Mouse (Mus musculus) cerebellum, adult 8-10 months (tissue): ENCODE measurements around the gene Dach1.

Source experiments
- DNase-seq: peaks from one replicate; pipeline ENCODE4 v3.0.0; 2022

Gene Dach1

DNA sequence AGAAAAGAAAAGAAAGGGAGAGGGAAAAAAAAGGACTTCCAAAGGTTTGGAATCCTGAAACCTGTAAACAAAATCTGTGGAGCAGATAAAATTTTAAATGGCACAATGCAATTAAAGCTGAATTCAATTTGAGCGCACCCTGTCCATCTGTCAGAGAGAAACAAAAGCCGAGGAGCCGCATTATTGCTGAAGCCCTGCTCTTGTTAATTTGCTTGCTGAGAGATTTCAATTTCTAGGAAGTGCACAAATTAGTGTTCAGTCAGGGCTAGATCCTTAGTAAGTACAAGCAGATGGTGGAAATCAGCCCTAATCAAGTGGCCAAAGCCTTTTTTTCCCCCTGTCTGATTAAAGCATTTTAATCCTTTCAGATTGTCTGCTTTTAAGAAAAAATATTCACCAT is 60.8 kb downstream of the Dach1 start:
- DNase-seq: no peak

DNA sequence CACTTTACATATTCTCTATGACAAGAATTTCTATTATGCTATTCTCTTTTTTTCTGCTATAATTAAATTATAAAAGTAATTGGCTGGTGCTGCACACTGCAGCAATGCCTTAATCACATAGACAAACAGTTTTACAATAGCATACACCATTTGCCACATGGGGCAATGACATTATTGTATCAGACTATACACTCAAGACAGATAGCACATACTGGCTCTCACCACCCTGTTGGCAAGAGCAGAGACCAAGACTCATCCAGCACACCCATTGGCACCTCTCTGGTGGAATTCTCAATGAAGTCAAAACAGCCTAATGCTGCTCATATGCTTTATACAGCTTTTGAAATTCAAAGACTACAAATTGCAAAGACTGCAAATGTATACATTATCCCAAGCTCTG is 63.4 kb downstream of the Dach1 start:
- no peak for DNase-seq

DNA sequence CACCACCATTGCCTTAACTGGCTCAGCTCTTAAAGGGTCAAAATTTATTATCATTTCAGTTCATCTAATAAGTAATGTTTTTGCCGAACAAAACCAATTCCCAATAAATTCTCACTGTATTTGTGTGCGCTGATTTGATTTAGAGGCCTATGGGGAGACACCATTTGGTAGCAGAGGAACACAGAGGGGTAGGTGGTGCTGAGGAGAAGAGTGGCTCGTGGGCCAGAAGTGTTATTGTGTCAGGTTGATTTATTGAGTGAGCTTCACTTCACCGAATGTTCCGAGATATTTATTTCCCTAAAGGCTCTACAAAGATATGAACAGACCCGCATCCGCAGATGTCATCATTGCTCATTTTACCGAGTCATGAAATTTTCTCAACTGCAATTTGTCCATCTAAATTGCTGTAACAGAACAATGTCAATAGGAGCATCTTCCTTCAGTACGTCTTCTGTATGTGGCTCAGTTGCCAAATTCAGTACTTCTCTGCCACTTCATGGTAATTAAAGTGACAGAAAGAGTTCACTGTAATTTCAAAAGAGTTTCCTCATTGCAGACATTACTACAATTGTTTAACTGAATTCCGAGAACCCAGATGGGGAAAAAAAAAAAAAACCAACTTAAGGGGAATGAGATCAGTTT is 65.1 kb downstream of the Dach1 start:
- no peak for DNase-seq

DNA sequence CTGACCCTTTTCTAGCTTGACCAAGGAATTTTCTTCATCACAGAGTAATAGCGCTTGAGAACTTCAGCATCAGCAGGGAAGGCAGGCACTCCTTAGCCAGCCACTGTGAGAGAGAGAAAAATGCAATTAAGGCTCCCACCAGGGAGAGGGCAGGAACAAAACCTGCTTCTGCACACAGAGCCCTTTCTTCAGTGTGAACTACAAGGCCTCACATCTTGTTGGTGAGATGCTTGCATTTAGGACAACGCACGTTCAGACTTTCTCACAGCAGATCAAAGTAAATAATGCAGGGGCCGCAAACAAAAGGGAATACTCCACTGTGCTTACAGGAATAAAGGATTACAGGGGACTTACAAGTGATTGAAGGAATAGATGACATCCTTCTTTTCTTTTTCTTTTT is 74.3 kb downstream of the Dach1 start:
- DNase-seq: no peak

DNA sequence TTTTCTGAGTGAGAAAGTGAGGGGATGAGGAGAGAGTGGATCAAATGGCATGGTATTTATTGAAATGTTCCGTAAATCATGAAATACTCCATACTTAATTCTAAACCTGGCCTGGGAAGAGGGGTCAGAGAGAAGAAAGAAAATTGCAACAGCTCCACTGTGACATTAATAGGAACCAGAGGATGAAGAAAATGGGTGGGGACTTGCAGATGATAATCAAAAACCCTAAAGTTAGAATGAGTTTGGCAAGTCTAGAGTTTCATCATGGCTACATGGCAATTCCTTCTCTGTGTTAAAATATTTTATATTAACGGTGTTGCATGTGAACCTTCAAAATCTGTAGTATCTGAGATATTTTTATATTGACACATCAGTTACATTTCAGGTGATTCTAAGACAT is 80.3 kb downstream of the Dach1 start:
- DNase-seq: no peak

DNA sequence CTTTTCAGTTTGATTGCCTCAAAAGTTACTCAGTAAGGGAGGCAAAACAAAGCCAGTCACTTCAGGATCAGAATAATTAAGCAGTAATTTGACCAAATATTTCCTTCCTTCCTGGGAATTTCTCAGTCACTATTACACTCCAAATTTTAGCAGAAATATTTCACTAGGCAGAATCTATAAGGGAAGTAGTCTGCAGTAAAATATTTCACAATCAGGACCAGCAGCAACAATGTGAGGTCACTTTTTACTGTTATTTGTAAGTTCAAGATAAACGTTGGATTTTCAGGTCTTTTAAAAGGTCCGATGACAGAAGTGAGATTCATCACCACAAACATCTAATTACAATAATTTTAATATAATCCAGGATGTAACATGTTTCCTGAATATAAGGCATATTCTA is 82.2 kb downstream of the Dach1 start:
- no peak for DNase-seq

DNA sequence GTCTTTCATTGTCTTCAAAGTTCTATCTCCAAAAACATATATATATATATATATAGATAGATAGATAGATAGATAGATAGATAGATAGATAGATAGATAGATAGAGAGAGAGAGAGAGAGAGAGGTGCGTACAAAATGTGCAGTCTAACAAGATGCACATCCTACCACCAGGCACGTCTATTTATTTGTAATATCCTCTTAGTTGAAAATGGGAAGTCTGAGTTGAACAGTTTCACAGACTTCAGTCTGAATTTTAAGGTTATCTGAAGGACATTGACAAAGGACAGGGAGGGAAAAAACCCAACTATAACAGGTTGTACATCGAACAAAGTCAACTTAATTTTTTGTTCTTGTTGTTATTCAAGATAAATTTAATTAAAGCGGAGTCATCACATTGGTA is 82.8 kb downstream of the Dach1 start:
- DNase-seq: no peak

DNA sequence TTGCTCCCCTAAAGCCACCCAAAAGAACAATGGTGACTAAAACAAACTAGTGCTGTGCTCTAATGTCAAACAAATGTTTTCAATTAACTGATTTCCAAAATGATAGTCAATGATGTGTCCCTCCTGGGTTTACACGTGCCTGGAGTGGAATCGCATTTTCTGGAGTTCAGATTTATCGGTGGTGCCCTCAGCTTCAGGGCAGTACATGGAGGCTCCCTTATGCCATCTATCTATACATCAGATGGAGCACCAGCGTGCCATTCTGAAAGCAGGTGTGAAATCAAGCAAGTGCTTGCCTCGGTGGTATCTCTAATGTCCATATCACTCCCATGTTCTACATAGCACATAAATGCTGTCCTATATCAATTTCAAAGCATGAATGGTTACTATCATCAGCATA is 84.4 kb downstream of the Dach1 start:
- DNase-seq: no peak

DNA sequence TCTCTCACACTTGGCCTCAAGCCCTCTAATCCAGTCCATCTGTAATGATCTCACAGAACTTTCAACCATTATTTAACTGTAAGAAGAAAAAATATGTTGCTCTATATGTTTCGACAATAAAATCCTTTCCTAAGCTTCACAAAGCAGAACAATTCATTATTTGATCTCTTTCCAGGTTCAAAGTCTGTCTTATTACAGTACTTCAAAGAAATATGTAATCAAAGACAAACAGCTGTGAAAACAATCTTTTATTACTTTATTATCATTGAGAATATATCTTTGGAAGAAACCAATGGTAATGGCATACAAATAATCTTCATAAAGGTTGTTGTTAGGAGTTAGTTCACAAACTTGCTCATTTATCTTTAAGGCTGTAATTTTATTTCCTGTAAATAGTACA is 84.8 kb downstream of the Dach1 start:
- DNase-seq: no peak

DNA sequence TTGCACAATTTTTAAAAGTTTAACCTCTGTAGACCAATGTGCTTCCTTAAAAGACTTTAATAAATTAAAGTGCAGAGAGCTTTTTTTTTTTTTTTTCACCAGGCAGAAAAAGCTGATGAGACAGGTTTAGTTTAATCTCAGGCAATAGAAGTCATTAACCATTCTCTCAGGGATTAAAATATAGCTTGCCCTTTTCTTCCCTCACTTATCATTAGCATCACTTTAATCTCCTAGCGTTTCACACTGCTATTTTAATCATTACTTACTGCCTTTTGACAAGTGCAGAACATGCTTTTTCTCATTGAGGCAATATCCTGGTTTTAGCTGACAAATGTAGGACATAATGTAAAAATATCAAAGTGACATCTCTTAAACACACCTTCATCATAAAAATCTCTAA is 86.1 kb downstream of the Dach1 start:
- no peak for DNase-seq

DNA sequence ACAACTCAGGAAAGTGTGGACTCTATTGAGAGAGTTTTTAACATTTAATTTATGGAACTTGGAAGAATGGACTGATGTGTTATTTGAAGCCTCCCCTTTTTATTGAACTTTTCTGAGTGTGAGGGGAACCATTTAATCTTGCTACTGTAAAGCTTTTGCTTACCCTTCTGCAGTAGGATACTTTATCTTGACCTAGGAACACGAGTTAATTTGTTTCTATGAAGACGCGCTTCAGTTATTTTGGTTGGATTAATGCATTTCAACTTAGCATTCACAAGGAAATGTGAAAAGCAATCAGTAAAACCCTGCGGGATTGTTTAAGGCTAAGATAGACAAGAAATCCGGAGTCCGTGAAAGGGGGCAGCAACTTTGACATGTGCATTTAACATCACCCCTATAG is 89.6 kb downstream of the Dach1 start:
- no peak for DNase-seq

DNA sequence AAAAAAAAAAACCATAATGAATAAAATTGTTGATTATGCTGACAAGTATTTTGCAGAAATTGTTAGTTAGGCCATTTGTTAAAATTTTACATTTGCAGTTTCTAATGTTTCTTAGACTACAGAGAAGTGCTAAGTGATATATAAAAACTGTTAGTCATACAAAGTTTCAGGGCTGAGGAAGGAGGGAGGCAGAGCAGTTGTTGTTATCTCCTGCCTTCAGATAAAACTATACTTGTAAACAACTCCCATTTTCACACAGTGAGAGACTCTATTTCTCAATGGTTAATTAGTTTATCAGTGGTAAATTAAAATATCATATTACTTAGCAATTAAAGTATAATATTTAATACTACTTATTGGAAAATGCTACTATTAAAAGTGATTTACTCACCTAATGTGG is 91.6 kb downstream of the Dach1 start:
- no peak for DNase-seq

DNA sequence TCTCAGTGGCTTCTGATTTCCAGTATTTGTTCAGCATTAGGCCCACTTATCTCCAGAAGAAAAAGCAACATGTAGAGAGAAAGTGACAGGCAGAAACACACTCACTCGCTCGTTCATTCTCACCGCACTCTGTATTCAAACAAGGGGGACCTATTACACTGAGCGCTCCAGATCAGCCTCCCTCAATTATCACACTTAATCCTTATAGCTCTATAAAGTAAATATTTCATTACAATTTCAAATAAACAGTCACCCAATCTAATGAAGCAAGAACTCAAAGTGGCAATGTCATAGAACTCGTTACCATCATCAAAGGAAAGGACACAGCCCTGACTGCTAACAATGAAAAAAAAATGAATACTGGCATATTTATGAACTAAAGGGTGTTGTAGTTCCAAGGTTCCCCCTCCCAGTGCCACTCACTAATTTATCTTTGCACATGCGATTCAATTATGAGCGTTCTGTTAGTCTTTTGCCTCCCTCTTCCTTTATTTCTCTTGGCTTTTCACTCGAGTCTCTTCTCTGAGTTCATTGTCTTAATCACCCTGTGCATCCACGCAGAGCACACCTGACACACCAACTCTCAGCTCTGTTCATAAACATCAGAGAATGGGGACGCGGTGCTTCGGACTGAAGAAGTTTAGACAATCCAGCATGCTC is 96.0 kb downstream of the Dach1 start:
- DNase-seq: no peak

DNA sequence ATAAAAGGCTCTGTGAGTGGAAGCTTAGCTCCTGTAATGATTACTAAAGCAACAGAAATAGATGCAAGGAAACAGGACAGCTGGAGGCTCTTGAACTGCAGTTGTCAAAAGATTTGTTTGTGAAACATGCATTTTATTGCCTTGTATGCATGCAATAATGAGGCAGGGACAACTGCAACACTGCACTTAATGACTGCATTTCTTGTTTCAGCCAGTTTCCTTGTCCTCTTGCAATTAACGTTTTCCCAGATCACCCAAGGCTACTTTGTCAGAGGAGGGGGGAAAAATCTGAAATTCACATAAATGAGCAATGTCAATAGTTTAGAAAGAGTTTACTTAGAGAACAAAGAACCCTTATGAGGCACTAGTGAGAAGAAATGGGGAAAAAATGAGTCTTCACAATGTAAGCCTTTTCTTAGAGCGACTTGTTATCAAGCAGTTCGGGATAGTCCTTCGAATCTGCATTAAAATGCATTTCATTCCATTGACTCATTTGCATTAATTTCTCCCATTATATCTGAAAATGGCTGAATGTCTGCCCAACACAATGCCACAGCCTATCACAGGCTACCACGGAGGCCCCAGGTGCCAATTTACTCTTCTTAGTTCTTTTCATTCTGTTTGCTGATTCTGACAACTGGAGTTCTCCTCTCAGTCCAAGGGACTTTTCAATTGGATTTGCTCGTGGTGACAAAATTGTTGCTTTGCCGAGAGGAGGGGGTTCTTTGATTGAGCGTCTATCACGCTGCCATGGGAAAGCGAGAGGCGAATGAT is 96.7 kb downstream of the Dach1 start:
- no peak for DNase-seq

DNA sequence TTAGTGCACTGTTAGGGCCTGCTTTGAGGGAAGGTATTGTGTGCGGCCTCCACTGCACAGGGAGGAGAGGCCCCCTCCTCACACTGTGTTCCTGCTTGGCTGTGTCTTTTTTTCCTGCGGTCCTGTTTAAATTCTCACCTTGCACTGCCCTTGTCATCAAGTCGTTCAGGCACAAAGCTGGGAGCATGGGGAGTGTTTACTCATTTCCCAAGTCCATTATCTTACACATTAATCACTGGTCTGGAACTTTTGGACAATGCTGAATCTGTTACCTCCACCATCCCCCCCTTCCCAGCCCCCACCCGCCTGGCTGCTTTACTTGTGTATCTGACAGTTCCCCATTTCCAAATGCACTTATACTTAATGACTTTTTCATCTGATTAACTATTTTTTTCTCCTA is 97.7 kb downstream of the Dach1 start:
- DNase-seq: no peak

DNA sequence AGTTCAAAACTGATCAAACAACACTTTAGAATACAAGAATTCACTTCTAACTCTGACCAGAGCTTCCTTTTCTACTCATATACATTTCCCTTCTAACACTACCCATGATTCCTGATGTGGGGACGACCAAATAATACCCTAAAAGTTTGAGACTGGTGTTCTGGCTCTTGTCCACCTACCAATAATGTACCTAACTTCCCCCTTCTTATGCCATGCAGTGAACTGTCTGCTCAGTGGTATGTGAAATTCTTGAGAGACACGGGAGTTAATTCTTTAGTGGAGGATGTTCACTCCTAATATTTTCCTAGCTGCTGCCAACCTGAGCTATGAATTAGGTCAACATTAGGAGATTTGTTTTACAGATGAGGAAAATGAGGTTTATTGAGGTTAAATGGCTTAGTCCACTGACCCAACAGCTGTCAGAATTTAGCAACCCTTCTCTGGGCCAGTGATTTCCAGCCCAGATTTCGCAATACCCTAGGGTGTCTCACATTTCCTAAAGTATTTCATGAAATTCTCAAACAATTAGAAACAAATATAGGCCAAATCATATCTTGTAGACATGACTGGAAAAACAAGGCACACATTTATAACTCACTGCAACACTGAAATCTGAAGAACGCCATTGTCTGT is 102.2 kb downstream of the Dach1 start:
- no peak for DNase-seq

DNA sequence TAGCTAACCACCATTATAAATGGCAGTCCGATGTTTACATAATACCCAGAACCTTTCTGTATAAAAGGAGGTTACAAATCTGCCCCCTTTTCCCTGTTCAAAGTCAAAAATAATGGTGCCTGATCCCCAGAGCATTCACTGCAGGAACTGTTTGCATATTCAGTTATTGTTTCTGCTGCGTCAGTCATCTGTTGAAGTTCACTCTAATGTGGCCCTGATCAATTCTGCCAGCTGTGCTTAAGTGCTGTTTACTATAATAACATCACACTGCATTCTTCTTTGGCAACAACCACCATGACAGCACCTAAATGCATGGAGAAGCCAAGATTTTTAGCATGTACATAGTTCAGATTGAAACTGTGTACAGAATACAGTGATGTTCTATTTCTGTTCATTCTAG is 105.4 kb downstream of the Dach1 start:
- no peak for DNase-seq

DNA sequence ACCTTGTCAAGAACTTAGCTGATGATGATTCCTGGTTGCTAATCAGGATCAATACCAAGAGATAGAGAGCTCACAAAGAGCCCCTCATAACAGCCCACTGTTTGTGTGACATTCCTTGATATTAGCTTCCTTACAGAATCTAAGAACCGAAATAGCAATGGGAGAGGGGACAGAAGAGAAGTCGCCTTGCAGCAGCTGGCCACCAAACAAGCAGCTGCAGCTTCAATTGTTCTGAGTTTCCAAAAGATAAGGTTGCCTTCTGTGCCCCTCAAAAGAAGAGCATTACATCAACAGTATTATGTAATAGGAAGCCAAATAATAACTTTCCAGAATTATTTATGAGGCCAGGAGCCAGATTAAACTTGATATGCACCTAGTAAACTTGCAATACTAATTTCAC is 120.2 kb downstream of the Dach1 start:
- no peak for DNase-seq

DNA sequence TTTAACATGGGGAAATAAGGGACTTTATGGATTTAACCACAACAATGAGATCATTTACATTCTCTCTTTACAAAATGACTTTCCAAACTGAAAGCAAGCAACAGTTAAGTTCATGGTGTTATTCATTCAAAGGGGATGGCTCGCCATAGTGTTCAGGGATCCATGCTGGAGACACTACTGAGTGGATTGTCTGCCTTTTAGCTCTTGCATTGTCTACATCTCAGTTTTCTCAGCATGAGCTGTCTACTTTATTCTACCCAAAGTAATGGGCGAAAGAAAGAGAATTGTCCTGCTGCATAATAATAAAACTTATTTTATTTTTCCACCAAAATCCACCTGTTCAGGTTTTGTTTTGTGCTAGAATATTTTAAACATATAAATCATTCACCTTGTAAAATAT is 121.2 kb downstream of the Dach1 start:
- DNase-seq: no peak

DNA sequence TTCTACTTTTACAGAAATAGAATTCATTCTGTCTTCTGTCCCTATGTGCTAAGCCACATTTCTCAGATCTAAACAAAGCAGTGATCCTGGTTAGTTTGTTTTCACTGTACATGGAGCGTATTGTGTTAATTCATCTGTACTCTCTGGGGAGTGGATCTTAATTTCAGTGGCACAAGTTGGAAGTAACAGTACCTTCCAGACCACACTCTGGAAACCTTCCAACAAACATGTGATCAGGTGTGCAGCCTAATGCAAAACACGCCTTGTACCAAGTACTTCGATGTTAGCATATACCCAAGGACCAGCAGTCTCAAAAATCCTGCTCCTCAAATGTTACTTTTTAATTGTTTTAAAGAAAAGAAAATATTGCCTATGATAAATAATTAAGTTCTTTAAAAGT is 121.9 kb downstream of the Dach1 start:
- no peak for DNase-seq

DNA sequence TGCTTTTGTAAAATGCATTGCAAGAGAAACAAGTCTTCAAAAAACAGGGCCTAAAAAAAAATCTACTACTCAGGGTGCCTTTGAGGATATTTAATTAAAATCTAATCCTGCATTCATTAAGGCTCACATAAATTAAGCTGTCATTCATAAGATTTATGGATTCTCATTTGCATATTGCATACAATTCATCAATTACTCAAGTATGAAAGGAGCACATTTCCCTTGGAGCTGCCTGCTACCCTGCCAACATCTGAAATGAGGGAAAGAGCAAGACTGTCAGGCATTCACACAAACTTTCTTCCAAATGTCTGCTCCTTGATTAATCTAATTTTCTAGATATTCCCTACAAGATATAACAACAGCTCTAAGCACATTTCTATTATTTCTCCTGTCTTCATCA is 122.6 kb downstream of the Dach1 start:
- DNase-seq: no peak

DNA sequence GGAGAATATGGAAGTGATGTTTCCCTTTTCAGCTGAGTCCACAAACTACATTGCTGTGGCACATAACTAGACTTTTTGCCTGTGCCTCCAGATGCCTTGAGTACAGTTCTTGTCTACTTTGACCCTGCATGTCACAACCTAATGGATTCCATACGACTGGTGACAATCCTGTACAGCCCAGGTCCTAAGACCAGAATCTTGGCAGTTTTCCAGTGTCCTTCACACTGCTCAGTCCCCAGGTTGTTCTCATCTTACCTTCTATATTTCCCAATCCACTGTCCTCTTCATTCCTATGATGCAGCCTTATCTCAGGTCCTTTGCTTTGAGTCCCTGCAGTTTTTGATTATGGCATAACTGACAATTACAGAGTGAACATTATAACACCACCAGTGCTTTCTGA is 131.0 kb downstream of the Dach1 start:
- no peak for DNase-seq

DNA sequence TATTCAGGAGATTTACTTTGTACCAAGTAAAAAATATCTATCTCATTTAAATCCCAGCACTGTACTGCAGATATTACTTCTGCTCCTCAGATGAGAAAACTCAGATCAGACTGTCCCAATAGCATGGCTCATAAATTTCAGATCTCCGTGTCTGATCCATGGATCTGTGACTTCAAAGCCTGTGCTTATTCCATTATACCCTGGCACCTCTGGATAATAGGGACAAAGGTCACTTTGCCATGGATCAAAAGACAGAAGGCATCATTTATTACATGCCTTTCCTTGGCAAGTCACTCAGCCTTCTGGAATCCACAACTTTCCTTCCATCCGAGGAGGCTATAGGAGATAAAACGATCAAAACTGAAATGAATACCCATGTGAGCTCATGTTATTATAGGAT is 132.4 kb downstream of the Dach1 start:
- DNase-seq: no peak

DNA sequence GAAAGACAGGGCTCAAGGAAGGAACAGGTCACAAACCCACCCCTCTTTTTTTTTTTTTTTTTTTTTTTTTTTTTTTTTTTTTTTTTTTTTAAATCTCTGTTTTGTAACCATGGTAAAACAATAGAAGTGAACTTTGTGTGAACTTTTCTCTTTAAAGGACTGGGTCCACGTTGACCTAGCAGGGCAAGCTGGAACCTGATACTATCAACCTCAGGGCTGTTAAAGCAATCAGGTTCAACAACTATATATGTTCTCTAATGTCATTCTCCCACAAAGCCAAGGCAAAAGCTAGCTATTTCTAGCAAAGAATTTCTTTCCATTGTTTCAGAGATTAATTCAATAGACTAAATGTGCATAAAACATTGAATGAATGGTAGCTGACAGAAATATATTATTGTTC is 134.3 kb downstream of the Dach1 start:
- no peak for DNase-seq
